Mouse (Mus musculus) brain, embryonic 14.5 days (tissue): ENCODE results near the gene Cenpb. TPM values are rescaled to one million over a fixed set of nuclear protein-coding genes. Genes with fewer than 3 reads are reported as not detected.

Experiments
- DNase-seq: peaks from one replicate; pipeline ENCODE4 v3.0.0-alpha.2; 2011; ENCODE audit warnings: low read depth
- CTCF ChIP-seq: fragments of 200-500 bp; IDR thresholded peaks from 2 replicates; pipeline ENCODE4 v1.5.1; 2012; ENCODE audit warnings: inconsistent platforms, mild to moderate bottlenecking, moderate library complexity, borderline replicate concordance; ENCODE audit not compliant: insufficient read depth, insufficient read length; ENCODE audit errors: extremely low read depth
- POLR2A ChIP-seq: fragments of 200-500 bp; IDR thresholded peaks from 2 replicates; pipeline ENCODE4 v1.6.1; 2012; ENCODE audit warnings: mild to moderate bottlenecking, inconsistent platforms, borderline replicate concordance; ENCODE audit not compliant: poor library complexity, insufficient read depth, insufficient read length, severe bottlenecking; ENCODE audit errors: extremely low read depth
- polyA plus RNA-seq: library from polyadenylated mRNA; depleted of rRNA; stranded (reverse); fragments of >200 nt; gene quantifications from 2 replicates; pipeline ENCODE4 v1.2.3, GENCODE M21; 2012

The Cenpb gene
- polyA plus RNA-seq, 1 experiment: 89.3 TPM

- TF ChIP-seq POLR2A: peak; percentile 45; the same call in 1 of the 2 replicates
- peak; percentile 99 for TF ChIP-seq CTCF
- peak; percentile 98 for DNase-seq
These were observed 30.3 kb upstream of the Cenpb start for GRCm38 (mm10) chr2:131209969-131210792.

- no peak for TF ChIP-seq POLR2A
- TF ChIP-seq CTCF: no peak
- no peak for DNase-seq
These were observed 29.4 kb upstream of the Cenpb start for GRCm38 (mm10) chr2:131209125-131209795.

GRCm38 (mm10) chr2:131208356-131208755 is 28.5 kb upstream of the Cenpb start:
- no peak for DNase-seq
- TF ChIP-seq CTCF (no peak), POLR2A (no peak)

DNA sequence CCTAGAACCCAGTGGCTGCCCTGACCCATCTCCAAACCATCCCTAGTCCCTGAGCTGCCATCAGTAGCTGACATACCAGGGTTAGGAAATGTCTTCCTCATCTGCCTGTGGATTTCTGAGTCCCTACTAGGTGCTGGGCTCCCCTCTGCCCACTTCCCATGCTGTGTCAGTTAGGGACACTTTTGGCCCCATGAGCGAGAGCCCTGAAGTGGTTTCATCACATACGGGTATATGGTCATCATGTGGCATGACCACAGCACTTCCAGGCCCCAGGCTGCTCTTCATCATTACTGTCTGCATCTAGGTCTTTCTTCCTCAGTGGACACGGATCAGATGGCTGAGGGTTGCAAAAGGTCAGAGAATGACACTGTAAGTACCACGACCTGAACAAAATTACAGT is 26.9 kb upstream of the Cenpb start, which contains the start of gene Ap5s1:
Gene Ap5s1 (plus strand): TSS at position 301 of the 400 bp plus-strand sequence.
- no peak for DNase-seq
- no peak for TF ChIP-seq POLR2A
- TF ChIP-seq CTCF: no peak

DNA sequence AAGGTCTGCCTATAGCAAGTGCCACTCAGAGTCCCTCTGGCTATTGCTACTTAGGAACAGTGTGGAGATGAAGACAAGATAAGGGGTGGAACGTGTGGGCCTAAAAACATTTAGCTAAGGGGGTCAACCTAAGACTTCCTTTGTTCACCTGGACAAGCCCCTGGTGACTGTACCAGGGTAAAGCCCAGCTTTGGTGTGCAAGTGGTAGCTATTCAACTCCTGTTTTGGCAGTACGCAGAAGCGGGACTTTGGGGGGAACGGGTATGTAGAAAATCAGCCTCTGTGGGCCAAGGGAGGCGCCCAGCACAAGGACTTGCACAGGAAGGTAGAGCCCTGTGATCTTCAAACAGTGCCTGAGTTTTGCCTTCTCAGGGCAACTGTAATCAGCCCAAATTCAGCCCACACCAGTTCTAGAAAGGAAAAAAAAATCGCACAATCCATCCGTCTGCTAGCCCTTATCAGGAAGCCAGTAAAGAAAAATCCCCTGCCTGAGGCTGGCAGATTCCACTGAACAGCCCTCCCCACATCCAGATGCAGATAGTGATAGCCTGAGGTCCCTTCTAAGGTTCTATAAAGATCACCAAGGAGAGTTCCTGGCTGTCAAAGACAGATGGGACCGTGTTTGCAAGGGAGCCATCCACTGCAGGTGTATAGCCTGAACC is 25.8 kb upstream of the Cenpb start:
- no peak for DNase-seq
- no peak for TF ChIP-seq POLR2A
- TF ChIP-seq CTCF: no peak

DNA sequence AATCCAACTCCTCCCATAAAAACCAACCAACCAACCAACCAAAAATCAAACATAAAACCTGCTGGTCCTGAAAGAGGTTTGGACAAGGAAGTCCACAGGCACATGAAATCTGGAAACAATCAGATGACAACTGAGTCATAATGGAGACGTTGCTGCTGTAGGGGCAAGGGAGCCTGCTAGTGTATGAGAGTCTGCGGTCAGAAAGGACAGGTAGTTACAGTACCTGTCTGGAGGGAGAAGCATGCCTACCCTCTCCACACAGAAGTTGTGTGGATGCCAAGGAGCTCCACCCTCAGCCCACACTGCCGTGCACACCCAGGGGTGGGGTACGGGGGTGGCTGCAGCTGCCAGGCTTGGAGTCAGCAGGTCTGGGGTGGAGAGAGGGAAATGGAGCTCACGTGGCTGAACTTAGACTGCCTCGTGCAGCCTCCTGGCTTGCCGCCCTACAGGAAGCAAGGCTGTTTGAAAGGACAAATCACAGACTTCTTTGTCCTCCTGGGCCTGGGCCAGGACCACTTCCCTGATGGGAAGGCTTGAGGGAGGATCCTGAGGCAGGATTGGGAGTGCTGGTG is 24.6 kb upstream of the Cenpb start:
- TF ChIP-seq CTCF (no peak), POLR2A (no peak)

DNA sequence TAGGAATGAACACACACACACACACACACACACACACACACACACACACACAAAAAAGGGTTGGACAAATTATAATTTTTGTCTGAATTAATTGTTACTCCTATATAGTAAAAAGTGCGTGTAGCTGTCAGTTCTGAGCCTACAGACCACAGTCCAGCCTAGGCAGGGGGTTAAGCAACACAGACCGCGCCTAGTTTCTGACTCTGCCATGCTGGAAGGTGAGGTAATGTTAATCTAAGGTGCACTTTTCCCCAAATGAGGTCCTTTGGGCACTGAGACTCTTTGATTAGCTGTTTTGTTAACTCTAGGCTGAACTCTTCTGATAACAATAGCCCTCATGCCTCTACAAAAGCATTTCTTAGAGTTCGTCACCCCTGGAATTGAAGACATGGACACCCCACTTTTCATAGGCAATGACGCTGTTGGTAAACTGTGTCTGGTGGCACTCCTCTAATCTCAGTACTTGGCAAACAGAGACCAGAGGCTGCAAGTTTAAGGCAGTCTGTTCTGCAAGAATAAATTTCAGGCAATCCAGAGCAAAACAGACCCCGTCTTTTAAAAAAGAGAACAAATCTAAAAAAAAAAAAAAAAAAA is 24.0 kb upstream of the Cenpb start:
- DNase-seq: no peak
- TF ChIP-seq POLR2A: no peak

More for the DNA sequence above, 24.6 kb upstream of the Cenpb start:
- DNase-seq: peak; percentile 67

- TF ChIP-seq POLR2A: no peak
- TF ChIP-seq CTCF: no peak
- no peak for DNase-seq
These were observed 21.4 kb upstream of the Cenpb start for GRCm38 (mm10) chr2:131201262-131201661.

GRCm38 (mm10) chr2:131200710-131201109 is 20.8 kb upstream of the Cenpb start:
- TF ChIP-seq CTCF (no peak), POLR2A (no peak)
- no peak for DNase-seq

DNA sequence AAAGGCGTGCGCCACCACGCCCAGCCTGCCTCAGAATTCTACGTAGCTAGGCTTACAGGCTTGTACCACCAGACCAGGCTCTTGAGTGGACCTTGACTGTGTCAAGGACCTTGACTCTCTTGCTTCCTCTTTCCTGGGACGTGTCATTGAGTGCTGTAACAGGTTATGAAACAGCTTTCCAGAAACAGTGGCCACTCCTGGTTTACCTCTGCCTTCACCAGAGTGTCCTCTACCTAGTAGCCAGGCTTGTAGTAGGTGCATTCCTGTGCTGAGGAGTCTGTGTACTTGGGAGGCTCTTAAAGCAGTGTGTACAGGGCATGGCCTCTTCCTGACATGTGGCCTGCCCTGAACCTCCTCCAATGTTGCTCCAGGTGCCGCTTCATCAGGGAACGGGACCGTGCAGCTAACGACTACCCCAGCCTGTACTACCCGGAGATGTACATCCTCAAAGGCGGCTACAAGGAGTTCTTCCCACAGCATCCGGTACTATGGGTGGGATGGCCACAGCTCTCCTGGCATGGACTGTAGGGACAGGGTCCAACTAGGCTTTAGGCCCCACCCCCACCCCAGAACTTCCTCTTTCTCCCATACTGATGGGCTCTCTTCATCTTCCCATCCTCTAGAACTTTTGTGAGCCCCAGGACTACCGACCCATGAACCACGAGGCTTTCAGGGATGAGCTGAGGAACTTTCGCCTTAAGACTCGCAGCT is 16.9 kb upstream of the Cenpb start:
- TF ChIP-seq CTCF (no peak), POLR2A (no peak)
- no peak for DNase-seq

DNA sequence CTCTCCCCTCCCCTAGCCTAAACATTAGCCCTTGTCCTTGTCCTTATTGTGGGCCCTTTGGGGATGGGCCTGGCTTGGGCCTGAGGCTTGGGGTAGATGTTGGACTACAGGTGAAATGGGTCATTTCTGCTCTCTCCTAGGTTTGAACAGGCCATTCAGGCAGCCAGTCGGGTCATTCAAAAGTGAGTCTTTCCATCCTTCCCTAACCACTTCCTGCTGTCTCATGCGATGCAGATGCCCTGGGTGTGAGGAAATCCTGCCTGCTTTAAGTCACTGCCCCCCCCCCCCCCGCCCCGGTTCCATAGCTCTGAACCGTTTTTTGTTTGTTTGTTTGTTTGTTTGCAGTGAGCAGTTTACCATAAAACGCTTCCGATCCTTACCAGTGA is 11.1 kb upstream of the Cenpb start:
- no peak for DNase-seq
- TF ChIP-seq CTCF: no peak
- TF ChIP-seq POLR2A: no peak
